Mouse (Mus musculus): ENCODE data around the gene Glrx5.

- TF ChIP-seq MAX (IDR thresholded peaks at IDR 0.05) (no peak), CTCF (IDR thresholded peaks at IDR 0.05; ENCODE audit: control insufficient read depth, insufficient read depth, insufficient read length) (no peak), USF1 (IDR thresholded peaks at IDR 0.05; ENCODE audit: low read depth) (no peak), FOSL1 (IDR thresholded peaks at IDR 0.05; ENCODE audit: insufficient read depth, low read length, poor library complexity, severe bottlenecking) (no peak), CEBPB (IDR thresholded peaks at IDR 0.05; ENCODE audit: low read depth) (no peak), MYOG (IDR thresholded peaks at IDR 0.05; ENCODE audit: control insufficient read depth, extremely low read depth, insufficient read length) (no peak), MYOD1 (IDR thresholded peaks at IDR 0.05; ENCODE audit: control insufficient read depth, insufficient read length, low read depth) (no peak)
These were observed 54.3 kb downstream of the Glrx5 start for GRCm38 (mm10) chr12:105086781-105087180.
